Mouse (Mus musculus) embryonic facial prominence, embryonic 13.5 days (tissue): Measurements from ENCODE around the gene Ccl12. TPM values are rescaled to one million over a fixed set of nuclear protein-coding genes. Genes with fewer than 3 reads are reported as not detected.

ENCODE experiments used
- polyA plus RNA-seq: library from polyadenylated mRNA; unstranded; fragments of >200 nt; fragmentation: Nextera tagmentation; extraction: Ambion mirVana; gene quantifications from 2 replicates; pipeline ENCODE4 v1.2.1, GENCODE M21; 2015

The Ccl12 gene
- polyA plus RNA-seq, 1 experiment from 2014 or later, result 2.7 TPM

Other genes with a start within 250 kb of the Ccl12 start
- gene 5530401A14Rik, start 241.2 kb upstream of the Ccl12 start, polyA plus RNA-seq, result 0.07 TPM in 1 of 2 replicates, not detected in the other
- 0.45 and 0.60 TPM in 2 replicates for gene Asic2, start 133.4 kb upstream of the Ccl12 start, polyA plus RNA-seq
- gene Ccl2, start 66.3 kb upstream of the Ccl12 start, polyA plus RNA-seq, result 2.9 and 4.2 TPM in 2 replicates
- not detected in 2 replicates for gene Gm17268, start 63.3 kb upstream of the Ccl12 start, polyA plus RNA-seq
- 1.3 and 1.5 TPM in 2 replicates for gene Ccl7, start 56.1 kb upstream of the Ccl12 start, polyA plus RNA-seq
- 1.2 and 1.3 TPM in 2 replicates for gene Ccl11, start 44.0 kb upstream of the Ccl12 start, polyA plus RNA-seq
- not detected in 2 replicates for gene Ccl8, start 13.3 kb downstream of the Ccl12 start, polyA plus RNA-seq
- gene Ccl1, start 203.8 kb downstream of the Ccl12 start, polyA plus RNA-seq, result not detected in 2 replicates